Mouse (Mus musculus) stomach, postnatal 0 days (tissue): Measurements from ENCODE around the gene Nap1l4.

Experiments used
- CTCF ChIP-seq: IDR thresholded peaks from 2 replicates; pipeline ENCODE4 v1.5.1; 2016; ENCODE audit warnings: antibody characterized with exemption, low read depth, mild to moderate bottlenecking, moderate library complexity
- EP300 ChIP-seq: optimal IDR thresholded peaks from 2 replicates; pipeline ENCODE3; 2016; ENCODE audit warnings: antibody characterized with exemption

- no peak for TF ChIP-seq CTCF
- no peak for TF ChIP-seq EP300
Observed at GRCm38 (mm10) chr7:143519333-143519732, 29.6 kb downstream of the Nap1l4 start.
